Mouse (Mus musculus) hindbrain, embryonic 10.5 days (tissue): ENCODE measurements around the gene Rbm39. TPM values are rescaled to one million over a fixed set of nuclear protein-coding genes. Genes with fewer than 3 reads are reported as not detected.
"Not testable (repeated sequence)": the region's sequence is repeated elsewhere in the genome, so short reads cannot be mapped to it uniquely, and the experiment has no call there.

Source experiments
- DNase-seq: peaks from one replicate; pipeline ENCODE4 v3.0.0-alpha.2; 2017; ENCODE audit warnings: low spot score
- H3K27ac ChIP-seq: fragments of 300-500 bp; sonication (generic); 2 replicates; pipeline ENCODE4 v1.5.1; 2016; ENCODE audit warnings: mild to moderate bottlenecking, moderate library complexity
- H3K27me3 ChIP-seq: fragments of 300-500 bp; sonication (generic); 2 replicates; pipeline ENCODE4 v1.6.1; 2016; ENCODE audit warnings: mild to moderate bottlenecking; ENCODE audit not compliant: poor library complexity, insufficient read depth, severe bottlenecking
- H3K36me3 ChIP-seq: fragments of 300-500 bp; sonication (generic); 2 replicates; pipeline ENCODE4 v1.6.1; 2016; ENCODE audit warnings: mild to moderate bottlenecking, moderate library complexity
- H3K4me1 ChIP-seq: fragments of 300-500 bp; sonication (generic); replicated peaks from 2 replicates; pipeline ENCODE4 v1.6.1; 2016; ENCODE audit warnings: mild to moderate bottlenecking
- H3K4me3 ChIP-seq: fragments of 300-500 bp; sonication (generic); 2 replicates; pipeline ENCODE4 v1.5.1; 2016; ENCODE audit warnings: mild to moderate bottlenecking, moderate library complexity
- H3K9me3 ChIP-seq: fragments of 300-500 bp; sonication (generic); 2 replicates; pipeline ENCODE4 v1.6.1; 2016; ENCODE audit warnings: mild to moderate bottlenecking, moderate library complexity
- WGBS: fragments of 180-500 bp; shearing (Covaris S2); methylation state at CpG from one replicate; pipeline ENCODE4 v1.1.7; 2016; 5-methylcytosine and 5-hydroxymethylcytosine counted together
- polyA plus RNA-seq: library from polyadenylated mRNA; unstranded; fragments of >200 nt; fragmentation: Nextera tagmentation; extraction: Ambion mirVana; gene quantifications from 2 replicates; pipeline ENCODE4 v1.2.1, GENCODE M21; 2016

Rbm39 gene
- polyA plus RNA-seq, 1 experiment from 2014 or later: 485 TPM

DNA sequence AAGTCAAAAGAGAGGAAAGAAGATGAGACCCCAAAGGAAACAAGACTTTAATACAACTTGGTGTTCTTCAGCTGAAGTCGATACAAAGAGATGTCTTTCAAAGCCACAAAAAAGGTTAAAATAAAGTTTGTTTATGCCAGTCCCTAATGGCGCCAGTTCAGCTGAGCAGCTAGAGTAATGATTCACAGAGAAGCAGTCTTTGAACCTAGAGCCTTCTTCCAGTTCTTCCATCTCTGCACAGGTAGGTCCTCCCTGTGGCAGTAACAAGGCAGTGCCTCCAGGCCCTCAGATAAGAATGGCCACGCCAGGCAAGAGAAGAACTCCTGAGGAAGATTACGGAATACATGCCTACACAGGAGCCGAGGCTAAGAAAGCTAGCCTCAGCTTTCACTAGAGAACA is 56.3 kb downstream of the Rbm39 start:
- Histone ChIP-seq H3K9me3 (no peaks in the 10 kb centered on the region), H3K36me3 (peaks cover 55% of the 10 kb centered on the region), H3K4me1 (no peaks in the 10 kb centered on the region), H3K27me3 (no peaks in the 10 kb centered on the region), H3K4me3 (no peak overlapping the region), H3K27ac (no peak overlapping the region)
- 94% methylated on average over 5 of the region's 5 CpGs for WGBS
- DNase-seq: no peak

DNA sequence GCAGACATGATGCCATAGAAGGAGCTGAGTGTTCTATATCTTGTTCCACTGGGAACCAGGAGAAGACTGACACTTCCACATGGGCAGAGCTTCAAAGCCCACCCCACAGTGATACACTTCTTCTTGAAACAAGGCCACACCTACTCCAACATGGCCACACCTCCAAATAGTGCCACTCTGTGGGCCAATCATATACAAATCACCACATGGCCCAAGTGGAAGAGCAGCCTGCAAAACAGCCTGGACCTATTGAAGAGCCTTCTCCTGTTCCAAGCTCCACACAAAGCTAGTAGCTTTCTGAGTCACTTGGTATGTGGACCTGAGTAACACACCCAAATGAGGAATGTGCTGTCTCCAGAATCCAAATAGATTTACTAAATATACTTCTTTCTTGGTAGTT is 60.5 kb downstream of the Rbm39 start:
- Histone ChIP-seq H3K4me3 (no peak overlapping the region), H3K9me3 (no peaks in the 10 kb centered on the region), H3K27ac (no peak overlapping the region), H3K27me3 (no peaks in the 10 kb centered on the region), H3K4me1 (no peaks in the 10 kb centered on the region), H3K36me3 (peaks cover 17% of the 10 kb centered on the region)
- no peak for DNase-seq

DNA sequence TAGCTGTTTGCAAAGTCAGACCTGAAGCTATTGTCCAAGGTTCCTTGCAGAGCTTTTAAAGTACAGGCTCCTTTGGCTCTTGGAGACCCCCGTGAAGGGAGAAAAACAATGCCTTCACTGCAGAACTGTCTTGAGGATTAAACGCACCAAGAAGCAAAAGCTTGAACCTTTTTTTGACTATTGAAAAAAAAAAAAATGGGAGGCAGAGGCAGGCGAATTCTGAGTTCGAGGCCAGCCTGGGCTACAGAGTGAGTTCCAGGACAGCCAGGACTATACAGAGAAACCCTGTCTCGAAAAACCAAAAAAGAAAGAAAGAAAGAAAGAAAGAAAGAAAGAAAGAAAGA is 68.0 kb downstream of the Rbm39 start:
- H3K9me3 ChIP-seq, H3K27me3 ChIP-seq, DNase-seq: not testable (repeated sequence)
- WGBS: 26% methylated on average over 5 of the region's 5 CpGs
- Histone ChIP-seq H3K4me3 (peak overlapping the region; percentile 90), H3K36me3 (peaks cover 25% of the 10 kb centered on the region), H3K27ac (peak overlapping the region; percentile 99), H3K4me1 (peaks cover 15% of the 10 kb centered on the region)

GRCm38 (mm10) chr2:156111358-156112079 is 68.5 kb downstream of the Rbm39 start, which contains the start of the genes Cpne1 and Rbm12:
Gene Cpne1 (minus strand): TSS chr2:156111965.
Gene Rbm12 (minus strand): TSS chr2:156111978.
- peak; percentile 95 for DNase-seq
- H3K9me3 ChIP-seq: no peaks in the 10 kb centered on the region
- peak within 1 kb of the TSS; percentile 99 for H3K27ac ChIP-seq
- peaks cover 15% of the 10 kb centered on the region for H3K4me1 ChIP-seq
- WGBS: under 1% methylated on average over 74 of the region's 74 CpGs
- H3K27me3 ChIP-seq: no peaks in the 10 kb centered on the region
- H3K36me3 ChIP-seq: peaks cover 30% of the 10 kb centered on the region
- peak within 1 kb of the TSS; percentile 90 for H3K4me3 ChIP-seq

DNA sequence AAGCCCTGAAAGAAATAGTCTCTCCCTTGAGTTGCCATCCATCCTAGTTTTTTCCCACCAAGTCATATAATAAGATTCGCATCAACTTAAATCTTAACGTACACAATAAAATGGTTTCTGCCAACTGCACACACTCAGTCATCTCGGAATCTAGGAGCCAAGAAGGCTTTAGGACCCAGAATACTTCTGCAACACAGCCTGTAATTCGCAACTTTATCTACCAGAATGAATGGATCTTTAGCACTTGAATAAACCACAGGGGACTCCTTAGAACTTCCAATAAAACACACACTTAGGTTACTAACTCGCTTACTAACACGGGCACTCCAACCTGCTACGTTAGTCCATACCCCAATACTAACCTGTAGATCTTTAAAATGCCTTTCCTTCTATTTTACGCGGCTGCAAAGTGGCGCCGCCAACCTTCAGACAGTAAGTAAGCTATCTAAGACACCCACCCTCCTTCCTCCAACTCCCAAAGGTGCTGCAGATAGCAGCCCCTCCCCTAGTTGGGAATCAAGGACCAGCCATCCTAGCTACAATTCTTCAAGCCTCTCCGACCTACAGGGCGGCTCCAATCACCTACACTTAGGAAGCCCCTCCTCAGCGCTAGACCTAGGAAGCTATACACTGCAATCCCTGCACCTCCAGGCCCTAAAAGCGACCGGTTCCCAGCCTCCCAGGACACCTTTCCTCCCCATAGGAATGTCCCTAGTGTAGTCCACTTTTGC is 69.2 kb downstream of the Rbm39 start:
- H3K36me3 ChIP-seq: peaks cover 38% of the 10 kb centered on the region
- peak; percentile 57 for DNase-seq
- WGBS: 1% methylated on average over 16 of the region's 16 CpGs
- peak overlapping the region; percentile 90 for H3K4me3 ChIP-seq
- H3K27ac ChIP-seq: peak overlapping the region; percentile 99
- H3K9me3 ChIP-seq: no peaks in the 10 kb centered on the region
- H3K27me3 ChIP-seq: no peaks in the 10 kb centered on the region
- H3K4me1 ChIP-seq: peaks cover 18% of the 10 kb centered on the region

Other genes starting within 250 kb of the Rbm39 start
- gene Uqcc1, start 249.9 kb downstream of the Rbm39 start, polyA plus RNA-seq: 73.7 and 77.4 TPM in 2 replicates
- gene Gm15557, start 239.5 kb downstream of the Rbm39 start, polyA plus RNA-seq: not detected in 2 replicates
- 0.42 and 1.1 TPM in 2 replicates for gene Gdf5, start 234.9 kb downstream of the Rbm39 start, polyA plus RNA-seq
- gene Cep250, start 223.8 kb downstream of the Rbm39 start, polyA plus RNA-seq: 21.6 and 27.6 TPM in 2 replicates
- 1.2 and 1.5 TPM in 2 replicates for gene 6430550D23Rik, start 172.3 kb downstream of the Rbm39 start, polyA plus RNA-seq
- 223 and 257 TPM in 2 replicates for gene Ergic3, start 172.2 kb downstream of the Rbm39 start, polyA plus RNA-seq
- not detected in 2 replicates for gene Fer1l4, start 127.3 kb downstream of the Rbm39 start, polyA plus RNA-seq
- gene Spag4, start 115.1 kb downstream of the Rbm39 start, polyA plus RNA-seq: 4.4 and 6.9 TPM in 2 replicates
- gene Cpne1, start 68.3 kb downstream of the Rbm39 start, polyA plus RNA-seq: 51.4 and 68.0 TPM in 2 replicates
- gene Rbm12, start 68.3 kb downstream of the Rbm39 start, polyA plus RNA-seq: 42.6 and 47.4 TPM in 2 replicates
- gene Gm28036, start 53.1 kb downstream of the Rbm39 start, polyA plus RNA-seq: 22.5 and 27.2 TPM in 2 replicates
- gene Romo1, start 36.2 kb downstream of the Rbm39 start, polyA plus RNA-seq: 438 and 481 TPM in 2 replicates
- gene Nfs1, start 36.1 kb downstream of the Rbm39 start, polyA plus RNA-seq: 41.6 and 43.5 TPM in 2 replicates
- gene Phf20, start 16.2 kb upstream of the Rbm39 start, polyA plus RNA-seq: 68.3 and 73.4 TPM in 2 replicates
- gene Cnbd2, start 132.1 kb upstream of the Rbm39 start, polyA plus RNA-seq: 3.7 TPM in 2 replicates
- 62.2 and 96.5 TPM in 2 replicates for gene Scand1, start 132.5 kb upstream of the Rbm39 start, polyA plus RNA-seq
- gene Epb41l1, start 240.7 kb upstream of the Rbm39 start, polyA plus RNA-seq: 1.0 and 2.1 TPM in 2 replicates